Mouse (Mus musculus): ENCODE results near the gene Pitpnm1.
"Not testable (repeated sequence)": the region's sequence is repeated elsewhere in the genome, so short reads cannot be mapped to it uniquely, and the experiment has no call there.

The Pitpnm1 gene

GRCm38 (mm10) chr19:4115816-4116215 is 16.0 kb downstream of the Pitpnm1 start:
- no peak for DNase-seq (ENCODE audit: extremely low spot score, low read depth, low spot score)

GRCm38 (mm10) chr19:4117006-4117405 is 17.2 kb downstream of the Pitpnm1 start:
- no peak for DNase-seq (ENCODE audit: extremely low spot score, low read depth, low spot score)

DNA sequence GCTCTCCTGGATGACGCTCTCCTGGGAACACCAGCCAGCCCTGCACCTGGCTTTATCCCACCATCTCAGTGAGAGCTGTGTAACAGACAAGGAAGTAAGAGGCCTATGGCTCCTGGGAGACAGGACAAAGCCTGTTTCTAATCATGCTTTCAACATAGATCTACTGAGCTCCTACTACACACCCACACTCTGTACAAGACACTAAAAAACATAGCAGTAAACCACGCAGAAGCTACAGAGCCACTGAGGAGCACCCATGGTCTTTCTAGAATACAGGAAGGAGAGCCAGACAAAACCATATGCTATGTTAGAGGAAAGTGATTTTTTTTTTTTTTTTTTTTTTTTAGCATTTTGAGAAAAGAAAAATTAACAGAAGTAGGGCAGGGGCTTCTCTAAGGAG is 18.6 kb downstream of the Pitpnm1 start:
- DNase-seq (ENCODE audit: extremely low spot score, low read depth, low spot score), result no peak

- DNase-seq (ENCODE audit: extremely low spot score, low read depth, low spot score), result no peak
These were observed 20.1 kb downstream of the Pitpnm1 start for GRCm38 (mm10) chr19:4119716-4120487.

DNA sequence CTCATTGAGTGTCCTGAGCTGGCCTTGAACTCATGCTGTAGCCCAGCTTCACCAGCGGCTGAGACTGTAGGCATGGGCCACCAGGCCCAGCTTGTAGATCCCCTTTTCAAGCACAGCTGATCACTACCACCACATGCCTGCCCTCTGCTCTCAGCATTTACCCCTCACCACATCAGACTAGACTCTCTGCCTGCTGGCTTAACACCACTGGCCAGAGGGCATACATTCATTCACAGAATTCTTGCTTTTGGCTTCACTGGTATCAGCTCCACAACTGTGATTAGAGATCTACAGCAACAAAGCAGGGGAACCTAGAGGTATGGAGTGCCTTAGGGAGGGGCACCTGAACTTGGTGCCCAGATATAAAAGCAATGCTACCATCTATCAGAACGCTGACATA is 20.7 kb downstream of the Pitpnm1 start:
- DNase-seq (ENCODE audit: extremely low spot score, low read depth, low spot score), result no peak

GRCm38 (mm10) chr19:4121097-4121805 is 21.5 kb downstream of the Pitpnm1 start:
- DNase-seq (ENCODE audit: extremely low spot score, low read depth, low spot score), result peak; percentile 97

DNA sequence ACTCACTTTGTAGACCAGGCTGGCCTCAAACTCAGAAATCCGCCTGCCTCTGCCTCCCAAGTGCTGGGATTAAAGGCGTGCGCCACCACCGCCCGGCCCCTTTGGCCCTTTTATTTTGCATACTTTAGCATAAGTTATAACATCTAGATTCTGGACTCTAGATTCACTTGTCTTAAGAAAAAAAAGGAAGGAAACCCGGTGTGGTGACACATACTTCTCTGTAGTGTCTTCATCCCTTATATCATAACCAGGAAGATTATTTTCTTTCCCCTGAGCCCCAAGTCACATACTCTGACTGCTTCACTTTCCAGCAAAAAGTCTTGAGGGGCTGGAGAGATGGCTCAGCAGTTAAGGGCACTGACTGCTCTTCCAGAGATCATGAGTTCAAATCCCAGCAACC is 22.1 kb downstream of the Pitpnm1 start:
- not testable (repeated sequence) for DNase-seq (ENCODE audit: extremely low spot score, low read depth, low spot score)

- DNase-seq (ENCODE audit: extremely low spot score, low read depth, low spot score), result no peak
These were observed 22.9 kb downstream of the Pitpnm1 start for GRCm38 (mm10) chr19:4122411-4123370.

DNA sequence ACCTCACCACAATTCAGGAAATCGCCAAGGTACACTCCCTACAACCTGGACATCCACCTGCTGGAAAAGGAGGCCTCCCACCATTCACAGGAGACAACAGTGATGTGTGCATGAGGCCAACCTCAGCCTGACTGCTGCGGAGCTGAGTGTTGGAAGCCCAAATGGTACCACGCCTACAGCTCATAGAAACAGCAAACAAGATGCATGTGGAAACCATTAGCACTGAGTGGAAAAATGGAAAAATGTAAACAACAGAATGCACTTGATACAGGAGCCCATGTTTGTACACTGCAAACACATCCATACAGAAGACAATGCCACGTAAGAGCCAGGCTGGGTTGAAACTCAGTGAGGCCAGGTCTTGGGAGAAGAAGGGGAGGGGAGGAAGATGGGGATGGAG is 24.6 kb downstream of the Pitpnm1 start:
- no peak for DNase-seq (ENCODE audit: extremely low spot score, low read depth, low spot score)

DNA sequence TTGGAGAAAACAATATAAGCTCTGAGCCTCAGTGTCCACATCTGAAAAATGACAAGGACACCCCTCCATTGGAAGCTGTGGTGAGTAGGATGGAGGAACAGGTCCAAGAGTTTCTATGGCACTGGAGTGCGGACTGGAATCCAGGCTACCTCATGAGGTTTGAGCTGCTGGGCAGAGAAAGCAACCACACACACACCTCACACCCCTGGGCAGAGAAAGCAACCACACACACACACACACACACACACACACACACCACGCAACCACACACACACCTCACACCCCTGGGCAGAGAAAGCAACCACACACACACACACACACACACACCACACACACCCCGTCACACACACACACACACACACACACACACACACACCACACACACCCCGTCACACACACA is 25.5 kb downstream of the Pitpnm1 start:
- DNase-seq (ENCODE audit: extremely low spot score, low read depth, low spot score), result not testable (repeated sequence)

- peak; percentile 72 for DNase-seq (ENCODE audit: extremely low spot score, low read depth, low spot score)
These were observed 26.2 kb downstream of the Pitpnm1 start, which contains the start of gene Aip for GRCm38 (mm10) chr19:4125741-4126696. Gene Aip, minus strand, starts transcription at chr19:4125858.

DNA sequence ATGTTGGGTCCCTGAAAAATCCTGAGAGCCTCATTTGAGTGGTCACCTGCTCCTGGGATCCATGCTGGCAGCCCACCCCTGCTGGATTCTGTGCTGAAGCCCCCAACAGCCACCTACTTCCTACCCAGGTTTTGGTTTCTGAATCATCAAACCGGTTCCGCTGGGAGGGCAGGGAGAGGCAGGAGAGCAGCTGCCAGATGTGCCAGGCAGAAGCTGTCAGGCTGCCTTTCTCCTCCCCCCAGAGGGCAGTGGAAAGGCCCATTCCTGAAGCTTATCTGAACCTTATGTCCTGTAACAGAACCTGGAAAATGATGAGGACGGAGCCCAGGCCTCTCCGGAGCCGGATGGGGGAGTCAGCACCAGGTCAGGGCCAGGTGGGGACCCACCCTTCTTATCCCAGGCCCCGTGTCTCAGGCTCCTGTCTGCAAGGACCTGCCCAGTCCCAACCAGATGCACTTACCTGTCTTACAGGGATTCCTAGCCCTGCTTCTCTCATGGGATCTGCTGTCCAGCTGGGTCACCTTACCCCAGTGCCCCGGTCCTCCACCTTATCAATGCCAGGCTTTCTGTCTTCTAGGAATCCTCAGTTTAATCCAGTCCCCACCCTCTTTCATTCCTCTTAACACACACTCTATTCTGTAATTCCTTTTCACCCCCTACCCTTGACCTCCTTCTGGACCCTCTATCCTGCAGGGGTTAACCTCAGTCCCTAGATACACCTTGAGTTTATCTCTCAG is 27.1 kb downstream of the Pitpnm1 start:
- DNase-seq (ENCODE audit: extremely low spot score, low read depth, low spot score), result no peak

DNA sequence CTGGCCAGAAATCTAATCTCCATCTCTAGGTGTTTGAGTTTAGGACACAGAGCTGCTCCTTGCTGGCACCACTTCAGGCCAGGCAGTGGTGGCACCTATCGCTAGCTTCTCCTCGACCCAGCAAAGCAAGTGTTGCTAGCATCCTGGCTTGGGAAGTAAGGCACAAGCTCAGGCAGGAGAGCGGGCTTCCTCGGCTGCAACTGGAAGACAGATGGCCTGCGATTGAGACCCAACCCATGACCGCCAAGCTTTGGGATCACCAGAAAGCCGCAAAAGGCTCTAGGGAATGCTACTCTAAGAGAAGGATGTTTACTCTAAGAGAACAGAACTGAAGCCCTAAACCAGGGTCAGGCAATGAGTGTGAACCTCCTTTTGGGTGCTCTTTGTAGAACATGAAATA is 29.7 kb downstream of the Pitpnm1 start:
- no peak for DNase-seq (ENCODE audit: extremely low spot score, low read depth, low spot score)

GRCm38 (mm10) chr19:4130106-4130505 is 30.3 kb downstream of the Pitpnm1 start:
- no peak for DNase-seq (ENCODE audit: extremely low spot score, low read depth, low spot score)

- DNase-seq (ENCODE audit: extremely low spot score, low read depth, low spot score), result no peak
These were observed 31.3 kb downstream of the Pitpnm1 start for GRCm38 (mm10) chr19:4131075-4131474.

GRCm38 (mm10) chr19:4131768-4132167 is 32.0 kb downstream of the Pitpnm1 start:
- no peak for DNase-seq (ENCODE audit: extremely low spot score, low read depth, low spot score)

DNA sequence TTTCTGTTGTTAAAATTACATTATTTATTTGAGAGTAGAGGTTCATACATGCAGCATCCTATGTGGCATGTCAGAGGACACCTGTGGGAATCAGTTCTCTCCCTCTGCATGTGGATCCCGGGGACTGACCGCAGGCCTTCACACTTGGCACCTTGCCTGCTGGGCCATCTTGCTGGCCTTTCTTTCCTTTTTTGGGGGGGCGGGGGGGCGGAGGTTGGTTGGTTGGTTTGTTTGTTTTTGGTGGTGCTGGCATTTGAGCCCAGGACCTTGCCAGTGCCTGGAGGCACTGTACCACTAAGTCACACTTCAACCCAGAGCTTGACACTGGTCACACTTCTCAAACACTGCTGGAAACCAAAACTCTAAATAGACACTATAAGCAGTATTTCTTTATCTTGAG is 34.6 kb downstream of the Pitpnm1 start:
- no peak for DNase-seq (ENCODE audit: extremely low spot score, low read depth, low spot score)

- DNase-seq (ENCODE audit: extremely low spot score, low read depth, low spot score), result not testable (repeated sequence)
These were observed 35.6 kb downstream of the Pitpnm1 start for GRCm38 (mm10) chr19:4135229-4135962.

DNA sequence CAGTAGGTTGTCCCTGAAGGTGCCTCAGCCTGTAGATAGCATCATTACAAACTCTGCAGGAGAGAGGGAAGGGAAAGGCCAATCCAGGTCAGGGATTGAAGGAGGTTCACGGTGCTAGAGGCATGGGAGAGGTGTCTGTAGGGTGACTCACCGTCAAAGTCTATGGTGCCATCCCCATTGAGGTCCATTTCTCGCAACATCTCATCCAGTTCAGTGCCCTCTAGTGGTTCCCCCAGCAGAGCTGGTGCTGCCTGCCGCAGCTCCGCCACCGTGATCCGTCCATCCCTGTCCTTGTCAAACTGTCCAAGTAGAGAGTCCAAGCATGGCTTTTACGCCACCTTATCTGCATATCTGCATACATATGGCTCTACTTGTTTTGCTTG is 36.2 kb downstream of the Pitpnm1 start:
- not testable (repeated sequence) for DNase-seq (ENCODE audit: extremely low spot score, low read depth, low spot score)

Measured in hindlimb bud, embryonic 11.5 days (tissue).